Mouse (Mus musculus) E14TG2a.4 (cell line): ENCODE results near the gene D1Ertd622e.

Experiments
- H3K27me3 ChIP-seq: 2 replicates; pipeline ENCODE4 v1.6.1; 2014; ENCODE audit warnings: low read length, control low read depth; ENCODE audit not compliant: insufficient read depth
- H3K36me3 ChIP-seq: 2 replicates; pipeline ENCODE4 v1.6.1; 2014; ENCODE audit warnings: low read length, control low read depth; ENCODE audit not compliant: insufficient read depth
- H3K4me1 ChIP-seq: replicated peaks from 2 replicates; pipeline ENCODE4 v1.6.1; 2014; ENCODE audit warnings: low read depth, low read length, control low read depth
- H3K4me3 ChIP-seq: replicated peaks from 2 replicates; pipeline ENCODE4 v1.5.1; 2014; ENCODE audit warnings: mild to moderate bottlenecking, low read length
- H3K9me3 ChIP-seq: 2 replicates; pipeline ENCODE4 v1.6.1; 2014; ENCODE audit warnings: low read length, control low read depth
- CTCF ChIP-seq: conservative IDR thresholded peaks from 2 replicates; pipeline ENCODE4 v1.5.1; 2014; ENCODE audit warnings: low read length
- NANOG ChIP-seq: IDR thresholded peaks from 2 replicates; pipeline ENCODE4 v1.6.1; 2014; ENCODE audit warnings: borderline replicate concordance, low read length, mixed read lengths
- POU5F1 ChIP-seq: IDR thresholded peaks from 2 replicates; pipeline ENCODE4 v1.6.1; 2014; ENCODE audit warnings: low read length, borderline replicate concordance

D1Ertd622e gene

DNA sequence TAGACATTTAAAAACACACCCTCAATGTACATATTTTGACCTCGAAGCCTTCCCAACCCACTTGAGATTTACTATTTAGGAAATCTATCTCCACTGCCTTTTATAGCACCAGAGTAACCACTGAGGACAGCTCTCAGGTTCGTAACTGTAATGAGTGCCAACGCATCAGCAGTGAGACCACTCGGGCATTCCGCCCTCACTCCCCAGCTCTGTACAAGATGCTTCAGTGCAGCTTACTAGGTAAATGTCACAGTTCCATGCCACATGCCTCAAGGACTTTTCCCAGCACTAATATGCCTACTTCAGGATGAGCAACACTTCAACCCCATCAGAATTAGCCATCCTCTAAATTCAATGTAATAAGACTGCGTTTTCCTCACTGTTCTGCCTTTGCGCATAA, 33.0 kb downstream of the D1Ertd622e start:
- H3K4me3 ChIP-seq: no peak overlapping the region
- TF ChIP-seq POU5F1 (no peak), CTCF (no peak), NANOG (no peak)
- H3K27me3 ChIP-seq: no peaks in the 10 kb centered on the region
- H3K36me3 ChIP-seq: no peaks in the 10 kb centered on the region
- peaks cover under 1% of the 10 kb centered on the region for H3K4me1 ChIP-seq
- no peaks in the 10 kb centered on the region for H3K9me3 ChIP-seq

DNA sequence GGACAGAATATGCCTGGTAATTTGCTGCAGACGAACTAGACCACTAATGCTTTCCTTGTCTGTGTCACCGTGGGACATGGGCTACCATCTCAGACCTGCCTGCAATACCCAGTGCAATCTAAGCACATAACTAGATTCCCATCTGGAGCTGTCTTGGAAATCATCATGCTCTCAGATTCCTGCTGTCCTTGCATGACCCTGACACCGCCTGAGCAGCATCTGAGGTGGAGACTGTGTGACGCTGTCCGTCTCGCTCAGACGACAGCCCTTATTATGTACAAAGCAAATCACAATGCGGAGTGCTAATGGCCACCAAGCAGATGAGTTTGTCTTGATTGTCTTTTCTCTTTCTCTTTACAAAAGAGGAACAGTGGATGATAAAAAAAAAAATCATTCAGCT, 33.9 kb downstream of the D1Ertd622e start:
- Histone ChIP-seq H3K4me1 (peaks cover 8% of the 10 kb centered on the region), H3K27me3 (no peaks in the 10 kb centered on the region), H3K9me3 (no peaks in the 10 kb centered on the region), H3K36me3 (no peaks in the 10 kb centered on the region), H3K4me3 (no peak overlapping the region)
- TF ChIP-seq POU5F1: no peak
- no peak for TF ChIP-seq CTCF
- no peak for TF ChIP-seq NANOG

DNA sequence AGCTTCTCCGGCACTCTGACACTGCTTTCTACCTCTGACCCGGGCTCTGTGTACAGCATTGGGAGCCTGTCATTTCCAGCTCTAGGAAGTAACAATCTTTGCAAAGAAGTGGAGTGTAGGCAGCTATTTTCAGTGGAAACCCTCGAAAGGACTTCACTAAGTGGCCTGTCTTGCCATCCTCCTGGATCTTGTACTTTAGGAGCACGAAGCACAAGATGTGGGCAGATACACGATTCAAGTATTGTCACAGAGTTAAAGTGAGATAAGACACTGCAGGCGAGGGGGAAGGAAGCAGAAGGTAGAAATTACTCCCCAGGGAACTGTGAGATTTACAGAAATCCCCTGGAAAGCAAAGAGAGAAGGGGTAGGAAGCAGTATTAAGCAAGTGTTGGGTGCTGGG, 36.4 kb downstream of the D1Ertd622e start:
- H3K9me3 ChIP-seq: no peaks in the 10 kb centered on the region
- peaks cover 16% of the 10 kb centered on the region for H3K4me1 ChIP-seq
- H3K27me3 ChIP-seq: no peaks in the 10 kb centered on the region
- no peak for TF ChIP-seq POU5F1
- no peak overlapping the region for H3K4me3 ChIP-seq
- no peaks in the 10 kb centered on the region for H3K36me3 ChIP-seq

DNA sequence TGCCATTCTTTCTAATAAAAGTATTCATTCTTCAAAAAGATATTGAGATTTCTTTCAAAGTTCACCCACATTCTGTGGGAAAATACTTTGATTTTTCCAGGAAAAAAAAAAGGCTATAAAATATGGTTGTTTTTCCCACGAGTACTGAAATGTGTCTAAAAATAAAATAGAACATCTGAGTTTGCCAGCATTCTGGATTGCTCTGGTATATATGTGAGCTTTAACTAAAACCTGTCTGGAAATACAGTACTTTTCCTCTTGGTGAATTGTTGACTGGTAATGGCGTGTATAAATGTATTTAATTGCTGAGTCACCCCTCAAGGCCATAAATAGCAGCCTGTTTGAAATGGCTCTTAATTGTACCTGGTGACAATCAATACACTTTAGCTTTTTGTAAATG, 37.5 kb downstream of the D1Ertd622e start:
- Histone ChIP-seq H3K36me3 (no peaks in the 10 kb centered on the region), H3K9me3 (no peaks in the 10 kb centered on the region), H3K4me3 (no peak overlapping the region), H3K4me1 (peaks cover 16% of the 10 kb centered on the region), H3K27me3 (no peaks in the 10 kb centered on the region)
- no peak for TF ChIP-seq NANOG
- no peak for TF ChIP-seq POU5F1
- TF ChIP-seq CTCF: no peak

DNA sequence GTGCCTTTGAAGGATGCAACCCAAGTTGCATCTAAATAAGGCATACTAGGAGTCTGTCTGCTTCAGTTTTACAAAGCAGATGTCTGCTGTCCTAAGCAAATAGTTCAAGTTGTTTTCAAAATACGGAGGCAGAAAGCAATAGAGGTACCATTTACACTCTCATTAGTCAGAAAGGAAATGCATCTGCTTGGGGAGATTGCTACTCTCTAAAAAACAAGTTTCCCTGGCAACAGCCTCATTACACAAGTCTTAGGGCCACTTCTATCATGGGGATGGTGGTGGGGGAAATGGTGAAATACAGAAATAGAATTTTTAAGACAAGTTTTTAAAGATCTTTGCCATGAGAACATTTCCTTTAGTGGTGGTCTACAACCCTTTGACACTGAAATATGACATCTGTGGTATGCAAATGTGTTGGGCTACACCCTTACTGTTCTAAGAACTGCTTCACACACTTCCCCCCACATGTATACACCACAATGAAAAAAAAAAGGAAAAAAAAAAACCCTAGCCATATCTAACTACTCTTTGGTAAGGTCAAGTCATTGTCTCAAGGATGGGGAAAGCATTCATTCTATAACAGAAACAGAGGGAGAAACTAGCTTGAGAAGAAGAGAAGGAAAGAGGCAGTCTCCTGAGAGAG, 38.5 kb downstream of the D1Ertd622e start:
- Histone ChIP-seq H3K36me3 (no peaks in the 10 kb centered on the region), H3K9me3 (no peaks in the 10 kb centered on the region), H3K4me1 (peaks cover 16% of the 10 kb centered on the region), H3K27me3 (no peaks in the 10 kb centered on the region), H3K4me3 (no peak overlapping the region)
- TF ChIP-seq POU5F1 (no peak), CTCF (no peak), NANOG (no peak)

DNA sequence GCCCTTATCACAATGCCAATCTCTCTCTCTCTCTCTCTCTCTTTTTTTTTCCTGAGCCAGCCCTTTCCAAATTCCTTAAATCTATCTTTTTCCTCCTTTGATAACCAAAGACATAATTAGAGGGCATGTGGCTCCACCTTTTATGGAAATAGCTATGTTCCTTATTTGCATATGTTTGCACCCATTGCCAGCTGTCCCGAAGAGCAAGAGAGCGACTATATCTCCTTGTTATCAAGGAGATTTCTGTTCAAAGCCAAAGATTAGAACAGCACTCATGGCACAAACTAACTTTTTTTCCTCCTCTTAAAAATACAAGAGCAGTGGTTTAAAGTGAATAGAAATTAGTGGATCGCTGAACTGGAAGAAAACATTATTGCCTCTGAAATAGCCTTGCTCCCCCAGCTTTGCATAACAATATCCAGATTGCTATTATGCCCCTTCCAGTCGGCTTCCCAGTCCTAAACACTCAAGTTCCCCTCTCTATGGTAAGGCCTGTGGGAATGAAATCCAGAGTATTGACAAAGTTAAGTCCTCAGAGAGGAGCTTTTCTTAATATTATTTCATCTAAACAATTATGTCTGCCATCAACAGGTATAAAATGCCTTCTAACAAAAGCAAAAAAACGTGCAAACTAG, 39.2 kb downstream of the D1Ertd622e start:
- peaks cover 16% of the 10 kb centered on the region for H3K4me1 ChIP-seq
- H3K4me3 ChIP-seq: no peak overlapping the region
- H3K27me3 ChIP-seq: no peaks in the 10 kb centered on the region
- no peak for TF ChIP-seq CTCF
- TF ChIP-seq NANOG: no peak
- TF ChIP-seq POU5F1: peak; percentile 70; the same call in 1 of the 2 replicates
- no peaks in the 10 kb centered on the region for H3K9me3 ChIP-seq
- H3K36me3 ChIP-seq: no peaks in the 10 kb centered on the region

DNA sequence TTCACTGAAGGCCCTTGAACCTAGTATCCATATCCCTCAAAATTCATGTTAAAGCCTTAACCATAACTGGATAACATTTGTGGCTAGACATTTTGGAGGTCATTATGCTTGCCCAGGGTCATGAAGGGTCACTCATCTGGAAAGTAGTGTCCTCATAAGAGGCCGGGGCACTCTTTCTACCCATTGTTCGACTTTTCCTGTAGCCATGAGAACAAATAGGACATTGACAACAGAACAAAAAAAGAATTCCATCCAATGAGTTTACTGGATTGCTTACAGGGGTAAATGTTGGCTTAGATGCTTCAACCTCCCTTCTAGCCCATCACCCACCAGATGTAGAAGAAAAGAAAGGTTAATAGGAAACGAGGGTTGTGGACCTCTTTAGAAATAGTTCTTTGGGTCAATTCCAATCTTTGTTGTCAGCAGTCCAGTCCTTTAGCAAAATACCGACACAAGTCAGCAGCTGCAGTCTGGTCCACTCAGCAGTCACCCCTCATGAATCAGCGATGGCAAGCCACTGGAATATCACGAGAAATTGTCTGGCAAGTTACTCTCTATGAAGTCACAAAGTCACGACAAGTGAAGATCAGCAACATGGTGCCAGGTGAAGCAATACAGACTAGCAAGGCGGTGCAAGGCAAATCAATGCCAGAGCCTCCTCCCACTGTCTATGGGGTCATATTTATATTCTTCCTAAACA, 42.1 kb downstream of the D1Ertd622e start:
- no peaks in the 10 kb centered on the region for H3K27me3 ChIP-seq
- H3K9me3 ChIP-seq: no peaks in the 10 kb centered on the region
- TF ChIP-seq CTCF (no peak), NANOG (no peak), POU5F1 (no peak)
- no peaks in the 10 kb centered on the region for H3K36me3 ChIP-seq
- H3K4me1 ChIP-seq: peaks cover 16% of the 10 kb centered on the region
- H3K4me3 ChIP-seq: no peak overlapping the region

DNA sequence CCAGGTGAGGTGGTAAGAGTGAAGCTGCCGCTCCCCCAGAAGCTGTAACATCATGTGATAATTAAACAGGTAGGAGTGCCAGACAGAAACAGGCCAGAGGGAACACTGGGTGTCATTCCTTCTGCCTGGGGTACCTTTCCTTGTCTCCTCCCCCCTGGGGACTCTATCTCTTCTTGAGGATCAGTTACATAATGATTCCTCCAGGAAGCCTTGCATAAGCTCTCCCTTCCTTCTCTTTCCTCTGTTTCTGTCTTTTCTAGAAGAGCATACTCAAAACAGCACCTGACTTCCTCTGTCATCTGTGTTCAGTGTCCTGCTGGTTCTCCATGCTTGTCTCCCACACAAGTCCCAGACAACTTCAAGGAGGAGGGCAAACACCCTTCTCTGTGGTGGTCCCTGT, 46.3 kb downstream of the D1Ertd622e start:
- Histone ChIP-seq H3K27me3 (no peaks in the 10 kb centered on the region), H3K36me3 (no peaks in the 10 kb centered on the region), H3K9me3 (no peaks in the 10 kb centered on the region), H3K4me3 (no peak overlapping the region), H3K4me1 (no peaks in the 10 kb centered on the region)
- TF ChIP-seq CTCF (no peak), NANOG (no peak), POU5F1 (no peak)
